Mouse (Mus musculus) naive thymus-derived CD4-positive, alpha-beta T cell, adult 2 months (primary cell): ENCODE measurements around the gene Zfp954.

Experiments
- DNase-seq: peaks from one replicate; pipeline ENCODE4 v3.0.0-alpha.2; 2011; ENCODE audit warnings: low read depth

Gene Zfp954

DNA sequence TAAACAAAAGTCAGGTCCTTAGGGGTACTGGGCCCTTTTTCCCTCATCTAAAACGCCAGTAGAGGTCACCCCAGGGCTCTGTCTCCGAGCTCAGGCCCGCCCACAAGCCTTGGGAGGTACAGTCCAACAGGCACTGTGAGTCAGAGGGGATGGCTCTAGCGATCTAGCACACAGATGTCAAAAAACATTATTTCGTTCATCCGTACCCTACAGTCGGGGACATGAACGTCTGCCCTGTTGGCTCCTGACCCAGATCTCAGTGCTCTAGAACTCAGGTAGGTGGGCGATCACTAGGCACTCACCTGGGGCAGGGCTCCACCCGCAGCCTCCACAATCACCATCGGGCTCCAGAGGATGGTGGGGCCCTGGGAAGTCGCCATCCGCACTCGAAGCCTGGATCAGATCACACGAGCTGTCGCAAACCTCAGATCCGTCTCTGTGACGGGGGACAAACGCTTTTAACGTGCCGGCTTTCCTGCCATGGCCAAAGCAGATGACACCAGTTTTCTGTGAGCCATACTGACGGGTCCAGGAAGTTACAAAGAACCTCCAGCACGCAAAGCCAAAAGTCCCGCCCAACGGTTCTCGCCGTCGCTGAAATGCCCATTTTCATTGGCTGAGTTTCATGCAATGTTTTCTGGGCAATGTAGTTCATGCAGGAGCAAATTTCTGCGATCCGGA is at the start of gene Zfp954:
Gene Zfp954, minus strand, starts transcription at position 568 of the 681 bp plus-strand sequence.
- peak; percentile 89 for DNase-seq

DNA sequence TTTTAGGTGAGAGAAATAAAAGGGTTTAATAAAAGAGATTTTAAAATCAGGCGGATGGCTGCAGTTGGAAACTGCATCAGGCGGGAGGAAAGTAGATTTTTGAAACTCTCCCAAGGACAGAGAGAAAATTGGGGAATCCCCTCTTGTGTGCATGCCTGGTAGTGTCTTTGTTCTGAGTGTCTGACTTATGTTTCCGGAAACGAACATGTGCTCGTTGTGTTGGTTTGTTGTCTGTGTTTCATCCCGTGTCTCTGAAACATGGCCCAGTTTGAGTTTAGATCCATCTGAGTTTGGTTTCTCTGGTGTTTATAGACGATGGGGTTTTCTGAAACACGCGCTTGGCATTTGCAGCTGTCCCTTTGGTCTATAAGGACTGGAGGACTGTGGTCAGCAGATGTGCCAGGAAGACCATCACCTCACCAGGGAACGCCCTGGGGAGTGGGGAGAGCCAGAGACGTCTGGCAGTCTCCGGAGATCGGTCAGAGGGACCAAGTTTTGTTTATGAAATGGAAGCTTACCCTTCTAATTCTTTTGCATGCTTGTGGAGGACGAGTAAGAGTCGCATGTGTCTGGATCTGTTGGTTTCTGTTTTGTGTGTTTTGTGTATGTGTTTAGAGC is 24.8 kb upstream of the Zfp954 start:
- DNase-seq: no peak

GRCm38 (mm10) chr7:7144215-7144614 is 22.9 kb upstream of the Zfp954 start:
- no peak for DNase-seq

DNA sequence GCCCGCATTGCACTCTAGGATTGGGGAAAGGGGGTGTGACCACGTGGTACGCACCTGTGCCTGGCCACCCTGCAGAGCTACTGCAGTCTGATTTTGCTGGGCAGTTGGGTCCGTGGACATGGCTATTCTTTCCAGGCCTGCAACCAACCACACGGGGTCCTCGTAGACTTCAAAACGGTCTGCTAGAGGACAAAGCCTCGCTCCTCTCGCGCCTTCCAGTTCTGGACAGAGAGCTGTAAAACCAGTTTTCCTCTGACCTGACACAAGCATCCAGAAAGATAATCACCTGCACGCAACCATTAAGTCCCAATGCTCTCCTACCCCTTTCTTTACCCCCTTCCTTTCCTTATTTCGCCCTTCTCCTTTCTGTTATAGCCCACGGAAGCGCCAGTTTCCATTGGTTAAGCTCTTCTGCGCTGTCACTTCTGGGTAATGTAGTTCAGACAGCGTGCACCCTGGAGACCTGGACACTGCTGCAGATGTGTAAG is 15.1 kb upstream of the Zfp954 start, which contains the start of gene Zfp773:
Gene Zfp773, minus strand, starts transcription at position 377 of the 488 bp plus-strand sequence.
- peak; percentile 58 for DNase-seq

GRCm38 (mm10) chr7:7132751-7133150 is 11.5 kb upstream of the Zfp954 start:
- no peak for DNase-seq

GRCm38 (mm10) chr7:7130491-7131124 is 9.3 kb upstream of the Zfp954 start:
- peak; percentile 26 for DNase-seq

DNA sequence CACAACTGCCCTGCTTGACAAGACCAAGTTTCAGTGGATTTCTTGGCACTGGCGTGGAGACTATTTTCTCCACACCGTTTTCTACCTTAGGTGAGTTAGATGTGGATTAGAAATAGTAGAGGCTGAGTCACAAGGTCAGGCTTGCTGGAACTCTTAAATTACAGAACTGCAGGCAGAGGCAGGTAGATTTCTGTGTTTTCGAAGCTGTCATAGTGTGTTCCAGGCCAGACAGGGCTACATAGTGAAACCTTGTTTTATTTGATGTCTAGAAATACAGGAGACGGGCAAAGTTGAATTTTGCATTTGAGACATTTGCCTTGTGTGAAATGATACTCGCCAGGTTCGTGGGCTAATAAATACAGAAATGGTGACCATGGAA is 303 bp upstream of the Zfp954 start:
- no peak for DNase-seq

- no peak for DNase-seq
These were observed 2.8 kb downstream of the Zfp954 start for GRCm38 (mm10) chr7:7118441-7118840.

DNA sequence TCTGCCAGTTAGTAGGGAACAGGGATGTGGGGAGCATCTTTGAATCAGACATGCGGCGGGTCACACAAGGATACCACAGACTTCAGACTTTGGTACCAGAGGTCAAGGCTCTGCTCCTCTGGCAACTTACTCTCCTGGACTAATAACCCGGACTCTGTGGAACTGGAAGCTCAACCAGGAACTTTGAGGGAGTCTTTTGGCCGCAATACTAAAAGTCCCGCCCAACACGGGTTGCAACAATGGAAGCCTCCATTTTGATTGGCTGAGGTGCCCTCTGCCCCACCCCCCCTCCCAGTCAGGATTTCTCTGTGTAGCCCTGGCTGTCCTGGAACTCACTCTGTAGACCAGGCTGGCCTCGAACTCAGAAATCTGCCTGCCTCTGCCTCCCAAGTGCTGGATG is 12.8 kb downstream of the Zfp954 start:
- DNase-seq: no peak
